Mouse (Mus musculus) activated CD4-positive, CD25-positive, alpha-beta regulatory T cell, adult 4 months (primary cell): ENCODE data around the gene Ip6k2. TPM values are rescaled to one million over a fixed set of nuclear protein-coding genes. Genes with fewer than 3 reads are reported as not detected.

Experiments used
- ATAC-seq: one replicate; pipeline ENCODE4 v1.8.0; 2017
- polyA plus RNA-seq, 2 experiments: library from polyadenylated mRNA; unstranded; fragments of 100-300 nt; shearing (Covaris generic); gene quantifications; one replicate each; pipeline ENCODE4 v1.2.1; 2017

Gene Ip6k2
- polyA plus RNA-seq, 2 experiments from 2014 or later = 13.2 to 15.8 TPM

GRCm38 (mm10) chr9:108824144-108824685 is 40.6 kb downstream of the Ip6k2 start:
- ATAC-seq = no peak

DNA sequence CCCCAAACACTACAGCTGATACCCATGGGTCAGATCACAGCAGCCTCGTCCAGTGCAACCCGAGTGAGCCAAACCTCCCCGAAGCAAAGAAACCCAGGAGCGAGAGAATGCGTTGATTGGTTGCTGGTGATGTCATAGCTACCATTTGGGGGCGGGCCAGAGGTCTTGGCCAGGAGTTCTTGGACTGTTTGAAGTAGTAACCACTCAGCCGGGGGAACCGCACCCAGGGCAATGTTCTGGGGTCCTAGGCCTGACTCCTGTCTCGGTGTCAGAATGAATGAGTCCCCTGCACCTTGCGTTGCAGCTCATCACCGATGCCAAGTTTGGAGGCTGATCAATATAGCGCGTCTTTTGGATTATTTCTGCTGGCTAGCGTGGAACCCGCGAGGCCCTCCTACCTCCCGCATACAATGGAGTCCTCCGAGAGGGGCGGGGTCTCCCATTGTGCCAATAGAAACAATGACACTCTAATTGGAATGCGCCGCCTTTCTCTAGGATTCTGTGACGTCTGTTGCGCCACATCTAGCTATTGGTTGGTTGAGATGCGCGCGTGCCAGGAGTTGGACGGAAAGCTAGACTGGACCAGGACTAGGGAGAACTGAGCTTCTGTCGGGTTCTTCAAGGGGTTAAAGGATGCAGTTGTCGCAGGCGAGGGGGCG is 41.3 kb downstream of the Ip6k2 start:
- no peak for ATAC-seq

- no peak for ATAC-seq
These were observed 42.5 kb downstream of the Ip6k2 start, which contains the start of gene Celsr3 for GRCm38 (mm10) chr9:108825820-108826699. Gene Celsr3 (plus strand): TSS chr9:108826320.

DNA sequence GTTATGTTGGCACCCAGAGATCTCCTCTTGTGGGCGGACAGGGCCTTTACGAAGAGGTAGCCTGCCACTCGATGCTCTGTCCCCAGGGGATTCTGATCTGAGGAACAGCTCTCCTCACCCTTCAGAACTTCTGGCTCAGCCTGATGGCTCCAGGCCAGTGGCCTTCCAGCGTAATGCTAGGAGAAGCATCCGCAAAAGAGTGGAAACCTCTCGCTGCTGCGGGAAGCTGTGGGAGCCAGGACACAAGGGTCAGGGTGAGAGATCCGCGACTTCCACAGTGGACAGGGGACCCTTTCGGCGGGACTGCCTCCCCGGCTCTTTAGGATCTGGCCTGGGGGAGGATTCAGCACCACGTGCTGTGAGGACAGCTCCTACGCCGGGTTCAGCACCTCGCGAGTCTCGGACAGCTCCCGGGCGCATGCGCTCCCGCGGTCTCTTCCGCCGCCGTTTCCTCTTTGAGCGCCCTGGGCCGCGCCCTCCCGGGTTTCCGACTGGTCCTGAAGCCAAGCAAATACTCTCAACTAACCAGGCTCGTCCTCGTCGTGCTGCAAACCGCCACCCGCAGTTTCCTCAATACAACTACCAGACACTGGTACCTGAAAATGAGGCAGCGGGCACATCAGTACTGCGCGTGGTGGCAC is 43.2 kb downstream of the Ip6k2 start:
- ATAC-seq = peak; percentile 36

- no peak for ATAC-seq
These were observed 43.9 kb downstream of the Ip6k2 start for GRCm38 (mm10) chr9:108827454-108827853.

- no peak for ATAC-seq
These were observed 44.3 kb downstream of the Ip6k2 start for GRCm38 (mm10) chr9:108827906-108828305.

GRCm38 (mm10) chr9:108831637-108832036 is 48.0 kb downstream of the Ip6k2 start:
- no peak for ATAC-seq

DNA sequence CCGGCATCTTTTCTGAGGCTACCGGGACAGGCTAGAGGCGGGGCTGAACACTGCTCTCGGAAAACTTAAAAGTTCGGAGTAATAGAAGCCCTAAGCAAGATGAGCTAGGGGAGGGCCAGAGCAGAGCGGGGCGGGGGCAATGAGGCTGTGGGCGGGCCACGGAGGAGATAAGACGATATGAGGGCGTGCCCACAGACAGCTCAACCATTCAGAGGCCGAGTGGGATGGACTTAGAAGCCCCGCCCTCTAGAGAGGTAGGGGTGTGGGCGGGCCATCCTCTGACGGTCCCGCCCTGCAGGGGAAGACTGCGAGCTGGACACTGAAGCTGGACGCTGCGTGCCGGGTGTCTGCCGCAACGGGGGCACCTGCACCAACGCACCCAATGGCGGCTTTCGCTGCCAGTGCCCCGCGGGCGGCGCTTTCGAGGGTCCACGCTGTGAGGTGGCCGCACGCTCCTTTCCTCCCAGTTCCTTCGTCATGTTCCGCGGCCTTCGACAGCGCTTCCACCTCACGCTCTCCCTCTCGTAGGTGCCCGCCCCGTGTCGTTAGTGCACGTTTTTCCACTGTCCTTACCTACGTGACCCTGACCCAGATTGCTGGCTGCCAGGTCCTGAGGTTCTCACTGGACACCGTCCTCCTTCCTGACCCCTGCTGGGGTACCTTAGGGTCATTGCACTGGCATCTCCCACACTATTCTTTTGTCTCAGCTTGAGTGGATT is 49.0 kb downstream of the Ip6k2 start:
- peak; percentile 87 for ATAC-seq

- ATAC-seq = no peak
These were observed 59.4 kb downstream of the Ip6k2 start for GRCm38 (mm10) chr9:108842989-108843388.

DNA sequence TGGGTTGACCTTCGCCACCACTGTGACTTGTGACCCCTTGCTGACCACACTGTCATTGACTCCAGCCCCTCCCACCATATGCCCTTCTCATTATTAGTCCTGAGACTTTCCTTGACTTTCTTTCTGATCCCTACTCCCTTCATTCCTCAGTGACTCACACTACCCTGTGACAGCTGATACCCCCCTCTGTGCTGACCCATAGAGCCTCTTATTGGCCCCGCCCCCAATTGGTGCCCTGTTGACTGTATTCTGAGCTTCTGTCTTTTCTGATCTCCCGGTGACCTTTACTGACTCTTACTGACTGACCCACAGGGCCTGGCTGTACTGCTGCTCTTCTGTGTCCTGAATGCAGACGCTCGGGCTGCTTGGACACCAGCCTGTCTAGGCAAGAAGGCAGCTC is 61.8 kb downstream of the Ip6k2 start:
- ATAC-seq = no peak

- ATAC-seq = no peak
These were observed 63.8 kb downstream of the Ip6k2 start for GRCm38 (mm10) chr9:108847374-108847773.

DNA sequence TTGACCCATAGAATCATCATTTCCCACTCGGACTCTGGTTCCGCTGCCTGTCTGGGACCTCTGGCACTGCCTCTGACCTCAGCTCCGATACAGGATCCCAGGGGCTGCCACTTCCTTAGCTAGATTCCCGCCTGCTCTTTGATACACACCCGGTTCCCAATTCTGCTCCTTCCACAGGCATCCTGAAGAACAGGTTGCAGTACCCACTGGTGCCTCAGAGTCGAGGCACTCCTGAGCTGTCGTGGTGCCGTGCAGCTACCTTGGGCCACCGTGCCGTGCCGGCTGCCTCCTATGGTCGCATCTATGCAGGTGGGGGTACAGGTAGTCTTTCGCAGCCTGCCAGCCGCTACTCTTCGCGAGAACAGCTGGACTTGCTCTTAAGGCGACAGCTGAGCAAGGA is 64.8 kb downstream of the Ip6k2 start:
- ATAC-seq = no peak

DNA sequence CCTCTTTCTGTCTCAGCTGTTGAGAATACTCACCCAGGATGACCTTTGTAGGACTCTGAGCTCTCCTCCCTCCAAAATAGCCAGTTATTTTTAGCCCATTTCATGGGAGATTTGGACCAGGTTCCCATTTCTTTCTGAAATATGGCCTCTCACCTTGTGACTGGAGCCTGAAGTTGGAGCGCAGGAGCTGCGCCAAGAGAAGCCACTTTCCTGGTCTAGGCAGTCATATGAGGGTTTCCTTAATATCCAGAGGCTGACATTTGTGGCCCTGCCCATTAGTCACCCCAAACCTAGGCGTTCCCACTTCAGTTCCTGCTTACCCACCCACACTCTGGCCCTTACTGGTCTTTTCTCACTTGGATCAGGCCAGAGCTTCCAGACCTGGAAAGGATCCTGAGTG is 69.4 kb downstream of the Ip6k2 start, which contains the start of gene Slc26a6:
Gene Slc26a6 (plus strand): TSS at position 308 of the 400 bp plus-strand sequence.
- ATAC-seq = no peak

DNA sequence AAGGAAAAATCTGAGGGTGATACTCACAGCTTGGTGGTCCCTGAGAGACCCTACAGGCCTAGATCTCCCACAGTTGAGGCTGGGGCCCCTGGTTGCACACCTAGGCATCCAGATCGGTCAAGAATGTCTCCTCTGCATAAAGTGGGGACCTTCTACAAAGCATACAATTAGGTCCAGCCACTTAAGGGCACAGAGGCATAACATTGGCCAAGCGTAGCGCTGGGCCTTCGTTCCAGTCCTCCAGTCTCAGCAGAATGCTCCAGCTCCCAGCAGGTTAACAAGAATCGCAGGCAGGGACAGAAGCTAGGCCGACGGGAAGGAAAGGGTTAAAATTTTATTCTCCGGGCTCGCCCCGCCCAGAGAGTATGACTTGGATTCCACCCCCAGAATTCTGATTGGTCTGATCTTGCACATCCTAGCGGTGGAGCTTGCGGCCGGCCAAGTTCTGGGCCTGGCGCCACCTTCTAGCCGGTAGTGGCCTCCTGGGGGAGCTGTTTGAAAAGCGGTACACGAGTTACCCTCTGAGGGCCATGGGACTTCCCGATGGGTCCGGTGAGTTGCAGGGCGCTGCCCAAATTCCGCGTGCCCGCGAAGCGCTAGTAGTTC is 70.1 kb downstream of the Ip6k2 start:
- peak; percentile 97 for ATAC-seq

GRCm38 (mm10) chr9:108854241-108854696 is 70.7 kb downstream of the Ip6k2 start:
- peak; percentile 61 for ATAC-seq

GRCm38 (mm10) chr9:108855335-108855734 is 71.7 kb downstream of the Ip6k2 start:
- no peak for ATAC-seq

Other genes with a start within 250 kb of the Ip6k2 start
- 100 to 1,000 TPM; 126 to 172 TPM for gene Impdh2, start 223.5 kb upstream of the Ip6k2 start, polyA plus RNA-seq
- 10 to 100 TPM; 58.2 to 74.6 TPM for gene Ndufaf3, start 216.4 kb upstream of the Ip6k2 start, polyA plus RNA-seq
- 10 to 100 TPM; 46.1 to 77.0 TPM for gene Dalrd3, start 213.9 kb upstream of the Ip6k2 start, polyA plus RNA-seq
- 10 to 100 TPM; 18.8 to 42.4 TPM for gene Wdr6, start 205.1 kb upstream of the Ip6k2 start, polyA plus RNA-seq
- gene P4htm, start 186.1 kb upstream of the Ip6k2 start, polyA plus RNA-seq = 1 to 10 TPM; 5.1 to 9.0 TPM
- 10 to 100 TPM; 44.6 to 46.2 TPM for gene Arih2, start 134.4 kb upstream of the Ip6k2 start, polyA plus RNA-seq
- 10 to 100 TPM; 36.2 to 41.8 TPM for gene Slc25a20, start 121.7 kb upstream of the Ip6k2 start, polyA plus RNA-seq
- 1 to 10 TPM; 4.0 to 5.4 TPM for gene Prkar2a, start 94.5 kb upstream of the Ip6k2 start, polyA plus RNA-seq
- gene Nckipsd, start 24.6 kb downstream of the Ip6k2 start, polyA plus RNA-seq = 1 to 10 TPM; 3.9 to 7.3 TPM
- gene Celsr3, start 42.5 kb downstream of the Ip6k2 start, polyA plus RNA-seq = not detected
- gene Slc26a6, start 69.5 kb downstream of the Ip6k2 start, polyA plus RNA-seq = 1 to 10 TPM; 6.0 to 9.3 TPM
- gene Tmem89, start 130.8 kb downstream of the Ip6k2 start, polyA plus RNA-seq = not detected
- gene Uqcrc1, start 152.8 kb downstream of the Ip6k2 start, polyA plus RNA-seq = 100 to 1,000 TPM; 164 to 177 TPM
- not detected for gene Col7a1, start 169.8 kb downstream of the Ip6k2 start, polyA plus RNA-seq
- not detected for gene Ucn2, start 202.2 kb downstream of the Ip6k2 start, polyA plus RNA-seq
- 1 to 10 TPM; 2.2 to 2.5 TPM for gene Pfkfb4, start 208.0 kb downstream of the Ip6k2 start, polyA plus RNA-seq